Mouse (Mus musculus): ENCODE measurements around the gene Tex30. TPM values are rescaled to one million over a fixed set of nuclear protein-coding genes. Genes with fewer than 3 reads are reported as not detected.

Gene Tex30
- polyA plus RNA-seq, 1 experiment, result 25.1 TPM

DNA sequence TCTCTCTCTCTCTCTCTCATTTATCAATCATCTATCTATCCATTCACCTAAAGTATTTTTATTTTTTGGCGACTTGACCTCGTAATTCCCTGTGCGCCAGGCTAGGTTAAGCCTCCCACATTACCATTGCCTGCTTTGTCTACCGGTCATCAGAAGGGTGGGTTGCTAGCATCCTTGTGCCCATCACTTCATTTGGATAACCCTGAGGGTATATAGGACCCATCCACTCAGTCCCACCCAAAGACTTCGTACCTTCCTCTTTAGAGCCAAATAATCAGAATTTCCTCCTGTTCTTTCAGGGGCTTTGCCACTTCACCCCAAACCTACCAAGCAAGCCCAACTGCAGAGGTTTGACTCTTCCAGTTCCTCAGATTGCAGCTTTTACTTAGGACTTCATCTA lies 698 bp upstream of the Tex30 start:
- WGBS, result 33% methylated on average over 5 of the region's 5 CpGs
- TF ChIP-seq CTCF (IDR thresholded peaks at IDR 0.05; ENCODE audit: borderline replicate concordance, control insufficient read depth, extremely low read depth, insufficient read depth, low read length, poor library complexity), result no peak
- no peak for TF ChIP-seq POLR2A (IDR thresholded peaks at IDR 0.05; ENCODE audit: control insufficient read depth, extremely low read depth, insufficient read depth, low read length, poor library complexity)
- no peak overlapping the region for H3K27ac ChIP-seq (ENCODE audit: control insufficient read depth, insufficient read depth, low read length)
- peaks cover 3% of the 10 kb centered on the region for H3K4me1 ChIP-seq (replicated peaks; ENCODE audit: control insufficient read depth, insufficient read depth, low read length)
- H3K36me3 ChIP-seq (ENCODE audit: control insufficient read depth, insufficient read depth, low read length), result no peaks in the 10 kb centered on the region
- no peak for DNase-seq
- H3K4me3 ChIP-seq (ENCODE audit: control insufficient read depth, insufficient read depth, low read length), result no peak overlapping the region
- no peaks in the 10 kb centered on the region for H3K27me3 ChIP-seq (ENCODE audit: control insufficient read depth, insufficient read depth, low read length)

DNA sequence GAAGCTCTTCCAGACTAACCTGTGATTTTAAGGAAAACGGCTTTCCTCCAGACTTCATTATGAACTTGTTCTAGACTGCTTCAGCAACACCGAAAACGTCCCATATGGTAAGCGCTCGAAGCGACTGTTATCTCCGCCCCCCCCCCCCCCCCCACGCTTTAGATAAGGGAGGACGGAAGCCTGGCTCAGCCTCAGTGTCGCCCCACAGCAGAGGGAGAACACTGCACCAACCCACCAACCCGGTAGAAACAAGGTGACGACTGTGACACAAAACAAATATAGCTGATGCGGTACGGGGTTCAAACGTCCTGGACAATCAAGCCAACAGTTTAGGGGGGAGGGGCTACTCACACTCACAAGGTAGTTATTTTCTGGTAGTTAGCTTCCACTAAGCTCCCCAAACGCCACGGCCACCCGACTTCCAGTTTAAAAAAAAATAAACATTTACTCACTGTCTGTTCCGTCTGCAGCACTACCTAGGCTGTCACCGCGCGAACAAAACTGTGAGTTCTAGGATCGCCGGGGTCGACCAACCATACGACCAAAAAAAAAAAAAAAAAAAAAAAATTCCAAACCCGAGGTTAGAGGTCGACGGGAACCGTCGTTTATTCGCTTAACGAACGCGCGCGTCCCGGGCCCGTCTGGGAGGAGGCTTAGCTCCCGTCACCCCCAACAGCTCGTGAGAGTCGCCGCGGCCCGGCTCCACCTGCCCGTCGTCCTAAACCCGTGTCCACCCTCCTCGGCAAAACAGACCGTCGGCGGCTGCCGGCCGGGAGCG lies 604 bp downstream of the Tex30 start:
- TF ChIP-seq POLR2A (IDR thresholded peaks at IDR 0.05; ENCODE audit: control insufficient read depth, extremely low read depth, insufficient read depth, low read length, poor library complexity), result peak; percentile 47; the same call in 1 of the 2 replicates
- no peak for TF ChIP-seq CTCF (IDR thresholded peaks at IDR 0.05; ENCODE audit: borderline replicate concordance, control insufficient read depth, extremely low read depth, insufficient read depth, low read length, poor library complexity)
- no peaks in the 10 kb centered on the region; the same call in 1 of the 2 replicates for H3K36me3 ChIP-seq (ENCODE audit: control insufficient read depth, insufficient read depth, low read length)
- under 1% methylated on average over 55 of the region's 55 CpGs for WGBS
- peak overlapping the region; percentile 74 for H3K4me3 ChIP-seq (ENCODE audit: control insufficient read depth, insufficient read depth, low read length)
- peak; percentile 54 for DNase-seq
- no peaks in the 10 kb centered on the region for H3K27me3 ChIP-seq (ENCODE audit: control insufficient read depth, insufficient read depth, low read length)
- peaks cover 3% of the 10 kb centered on the region for H3K4me1 ChIP-seq (replicated peaks; ENCODE audit: control insufficient read depth, insufficient read depth, low read length)
- peak overlapping the region; percentile 64 for H3K27ac ChIP-seq (ENCODE audit: control insufficient read depth, insufficient read depth, low read length)

- no peak for TF ChIP-seq CTCF (IDR thresholded peaks at IDR 0.05; ENCODE audit: borderline replicate concordance, control insufficient read depth, extremely low read depth, insufficient read depth, low read length, poor library complexity)
- TF ChIP-seq POLR2A (IDR thresholded peaks at IDR 0.05; ENCODE audit: control insufficient read depth, extremely low read depth, insufficient read depth, low read length, poor library complexity), result no peak
- Histone ChIP-seq H3K27ac (ENCODE audit: control insufficient read depth, insufficient read depth, low read length) (no peak overlapping the region), H3K4me3 (ENCODE audit: control insufficient read depth, insufficient read depth, low read length) (no peak overlapping the region), H3K27me3 (ENCODE audit: control insufficient read depth, insufficient read depth, low read length) (no peaks in the 10 kb centered on the region), H3K36me3 (ENCODE audit: control insufficient read depth, insufficient read depth, low read length) (no peaks in the 10 kb centered on the region), H3K4me1 (replicated peaks; ENCODE audit: control insufficient read depth, insufficient read depth, low read length) (no peaks in the 10 kb centered on the region)
- peak; percentile 59 for DNase-seq
- WGBS, result 0% methylated on average over 1 of the region's 1 CpGs
Observed at GRCm38 (mm10) chr1:44064625-44065024, 37.6 kb downstream of the Tex30 start.

- 99% methylated on average over 6 of the region's 6 CpGs for WGBS
- Histone ChIP-seq H3K4me3 (ENCODE audit: control insufficient read depth, insufficient read depth, low read length) (no peak overlapping the region), H3K36me3 (ENCODE audit: control insufficient read depth, insufficient read depth, low read length) (no peaks in the 10 kb centered on the region), H3K4me1 (replicated peaks; ENCODE audit: control insufficient read depth, insufficient read depth, low read length) (no peaks in the 10 kb centered on the region), H3K27me3 (ENCODE audit: control insufficient read depth, insufficient read depth, low read length) (no peaks in the 10 kb centered on the region), H3K27ac (ENCODE audit: control insufficient read depth, insufficient read depth, low read length) (no peak overlapping the region)
- DNase-seq, result no peak
- TF ChIP-seq CTCF (IDR thresholded peaks at IDR 0.05; ENCODE audit: borderline replicate concordance, control insufficient read depth, extremely low read depth, insufficient read depth, low read length, poor library complexity), result no peak
- no peak for TF ChIP-seq POLR2A (IDR thresholded peaks at IDR 0.05; ENCODE audit: control insufficient read depth, extremely low read depth, insufficient read depth, low read length, poor library complexity)
Observed at GRCm38 (mm10) chr1:44063439-44063838, 38.8 kb downstream of the Tex30 start.

DNA sequence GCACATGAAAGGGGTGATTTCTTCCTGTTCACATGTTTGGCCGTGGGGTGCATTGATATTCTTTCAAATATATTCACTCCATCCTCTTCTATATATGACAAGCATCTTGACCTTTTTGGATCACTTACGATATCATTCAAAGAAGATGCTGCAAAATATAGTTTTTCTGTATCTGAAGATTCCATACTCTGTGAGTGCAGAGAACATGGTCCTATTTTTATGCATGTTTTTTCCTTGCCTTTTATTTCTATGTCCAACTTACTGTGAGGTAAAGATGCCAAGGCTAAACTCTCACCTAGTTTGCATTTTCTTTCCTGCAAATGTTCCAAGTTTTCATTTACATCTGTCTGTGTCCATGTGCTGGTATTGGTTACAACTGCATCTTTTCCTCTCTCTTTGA lies 40.4 kb downstream of the Tex30 start, which contains the start of gene Gm8251:
Gm8251 (minus strand) TSS at position 101 of the 400 bp plus-strand sequence.
- Histone ChIP-seq H3K4me1 (replicated peaks; ENCODE audit: control insufficient read depth, insufficient read depth, low read length) (no peaks in the 10 kb centered on the region), H3K36me3 (ENCODE audit: control insufficient read depth, insufficient read depth, low read length) (no peaks in the 10 kb centered on the region), H3K27ac (ENCODE audit: control insufficient read depth, insufficient read depth, low read length) (no peak within 1 kb of the TSS), H3K27me3 (ENCODE audit: control insufficient read depth, insufficient read depth, low read length) (no peaks in the 10 kb centered on the region), H3K4me3 (ENCODE audit: control insufficient read depth, insufficient read depth, low read length) (no peak within 1 kb of the TSS)
- no peak for DNase-seq
- no peak for TF ChIP-seq POLR2A (IDR thresholded peaks at IDR 0.05; ENCODE audit: control insufficient read depth, extremely low read depth, insufficient read depth, low read length, poor library complexity)
- WGBS, result 81% methylated on average over 2 of the region's 2 CpGs

DNA sequence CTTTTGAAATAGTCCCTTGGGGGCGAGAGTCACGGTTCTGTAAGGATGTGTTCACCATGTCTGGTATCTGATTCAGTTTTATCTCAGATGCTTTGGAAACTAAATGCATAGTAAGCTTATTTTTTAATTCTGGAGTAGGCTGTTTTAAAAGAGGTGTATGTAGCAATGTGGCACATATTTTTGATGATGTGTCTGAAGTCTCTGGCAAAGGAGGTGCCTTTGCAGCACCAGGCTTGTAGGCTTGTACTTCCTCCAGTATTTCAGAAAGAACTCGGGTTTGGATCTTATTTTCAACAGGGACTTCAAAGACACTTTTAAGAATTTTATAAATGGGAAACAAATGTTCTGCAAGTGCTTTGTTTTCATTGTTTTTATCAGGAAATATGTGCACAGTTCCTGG lies 44.4 kb downstream of the Tex30 start:
- H3K4me3 ChIP-seq (ENCODE audit: control insufficient read depth, insufficient read depth, low read length), result no peak overlapping the region
- H3K36me3 ChIP-seq (ENCODE audit: control insufficient read depth, insufficient read depth, low read length), result no peaks in the 10 kb centered on the region
- DNase-seq, result no peak
- no peak overlapping the region for H3K27ac ChIP-seq (ENCODE audit: control insufficient read depth, insufficient read depth, low read length)
- WGBS, result 83% methylated on average over 3 of the region's 3 CpGs
- no peaks in the 10 kb centered on the region for H3K4me1 ChIP-seq (replicated peaks; ENCODE audit: control insufficient read depth, insufficient read depth, low read length)
- TF ChIP-seq POLR2A (IDR thresholded peaks at IDR 0.05; ENCODE audit: control insufficient read depth, extremely low read depth, insufficient read depth, low read length, poor library complexity), result no peak
- TF ChIP-seq CTCF (IDR thresholded peaks at IDR 0.05; ENCODE audit: borderline replicate concordance, control insufficient read depth, extremely low read depth, insufficient read depth, low read length, poor library complexity), result no peak
- no peaks in the 10 kb centered on the region for H3K27me3 ChIP-seq (ENCODE audit: control insufficient read depth, insufficient read depth, low read length)
